In genomic region chr11:26608795-26609194, GRCm38 (mm10) we compare ENCODE assay signal across 19 mouse cellular contexts. TPM values are rescaled to one million over a fixed set of nuclear protein-coding genes. Genes with fewer than 3 reads are reported as not detected.
DNase-seq lines count a peak whose midpoint lies in the region; ATAC-seq and TF ChIP-seq lines count a peak whose summit lies in the region.
"Had no signal": no experiment of that assay in that cellular context is flagged by ENCODE, and none has a peak within 500 bp of the region (broad histone marks: within the 10 kb centered on the region; RNA-seq: fewer than 3 reads in every experiment).

No protein-coding gene starts in this region.

- H3K4me3 ChIP-seq in hindbrain, embryonic 11.5 days (ENCODE audit: low read depth, low read length): no peak overlapping the region
- H3K4me3 ChIP-seq in hindbrain, embryonic 13.5 days: no peak overlapping the region
- H3K4me3 ChIP-seq in forebrain, postnatal 0 days (ENCODE audit: low read depth, low read length): no peak overlapping the region
- H3K4me3 ChIP-seq: embryonic facial prominence, embryonic 13.5 days; intestine, embryonic 15.5 days; myocyte had no signal

- DNase-seq in hindbrain, embryonic 11.5 days (ENCODE audit: low spot score): no peak
- DNase-seq in brain, embryonic 14.5 days (ENCODE audit: low read depth): peak; percentile 39
- DNase-seq in forebrain, postnatal 0 days: peak; percentile 62
- peak; percentile 51 to 63 for DNase-seq in right cerebral cortex, adult 2 months (ENCODE audit: low spot score in 2 of 2)
- no peak for DNase-seq in thymus, postnatal 0 days (ENCODE audit: low spot score)
- no peak for DNase-seq in testis, postnatal 14 days (ENCODE audit: low spot score)
- DNase-seq: cerebellum, adult 9-11 months; heart, adult 18-20 months; heart, postnatal 36 days; kidney, postnatal 25 days; retina, postnatal 1 day; thymus, postnatal 25 days had no signal

- H3K9ac ChIP-seq in hindbrain, embryonic 11.5 days (ENCODE audit: low read depth, low read length): 0 out of 2 replicates have a peak overlapping the region, but pooled peaks have one; percentile 7
- no peak overlapping the region for H3K9ac ChIP-seq in hindbrain, embryonic 13.5 days
- H3K9ac ChIP-seq in forebrain, postnatal 0 days: no peak overlapping the region
- H3K9ac ChIP-seq: embryonic facial prominence, embryonic 13.5 days; intestine, embryonic 15.5 days had no signal

- no peak for TF ChIP-seq POLR2A in brain, embryonic 14.5 days (IDR thresholded peaks at IDR 0.05; ENCODE audit: borderline replicate concordance, extremely low read depth, insufficient read depth, insufficient read length, poor library complexity, severe bottlenecking)

- H3K27me3 ChIP-seq in hindbrain, embryonic 11.5 days (ENCODE audit: control insufficient read depth, insufficient read depth, low read length): no peaks in the 10 kb centered on the region
- H3K27me3 ChIP-seq in hindbrain, embryonic 13.5 days: no peaks in the 10 kb centered on the region
- H3K27me3 ChIP-seq in forebrain, postnatal 0 days (ENCODE audit: insufficient read depth, low read length): no peaks in the 10 kb centered on the region
- H3K27me3 ChIP-seq: embryonic facial prominence, embryonic 13.5 days; intestine, embryonic 15.5 days had no signal

- no peaks in the 10 kb centered on the region for H3K9me3 ChIP-seq in hindbrain, embryonic 11.5 days (ENCODE audit: control insufficient read depth, low read length)
- H3K9me3 ChIP-seq in hindbrain, embryonic 13.5 days: no peaks in the 10 kb centered on the region
- no peaks in the 10 kb centered on the region for H3K9me3 ChIP-seq in forebrain, postnatal 0 days (ENCODE audit: low read length)
- H3K9me3 ChIP-seq: embryonic facial prominence, embryonic 13.5 days; intestine, embryonic 15.5 days had no signal

- no peak for ATAC-seq in hindbrain, embryonic 11.5 days (ENCODE audit: low FRiP score)
- ATAC-seq in hindbrain, embryonic 13.5 days (ENCODE audit: low FRiP score): no peak
- peak; percentile 93 for ATAC-seq in forebrain, postnatal 0 days
- ATAC-seq: intestine, embryonic 15.5 days had no signal

- no peak for TF ChIP-seq CTCF in brain, embryonic 14.5 days (IDR thresholded peaks at IDR 0.05; ENCODE audit: borderline replicate concordance, extremely low read depth, insufficient read depth, insufficient read length)
- TF ChIP-seq CTCF in forebrain, postnatal 0 days (IDR thresholded peaks at IDR 0.05; ENCODE audit: low read depth): no peak

- WGBS in hindbrain, embryonic 11.5 days: 82% methylated on average over 10 of the region's 10 CpGs
- 79% methylated on average over 10 of the region's 10 CpGs for WGBS in hindbrain, embryonic 13.5 days
- WGBS in forebrain, postnatal 0 days: 59% methylated on average over 10 of the region's 10 CpGs

- H3K4me1 ChIP-seq in hindbrain, embryonic 11.5 days (replicated peaks; ENCODE audit: control insufficient read depth, insufficient read depth, low read length): no peaks in the 10 kb centered on the region
- no peaks in the 10 kb centered on the region for H3K4me1 ChIP-seq in hindbrain, embryonic 13.5 days (replicated peaks)
- no peaks in the 10 kb centered on the region for H3K4me1 ChIP-seq in forebrain, postnatal 0 days (ENCODE audit: insufficient read depth)
- H3K4me1 ChIP-seq: embryonic facial prominence, embryonic 13.5 days; intestine, embryonic 15.5 days had no signal

- H3K36me3 ChIP-seq in hindbrain, embryonic 11.5 days (ENCODE audit: control insufficient read depth, insufficient read depth, low read length): no peaks in the 10 kb centered on the region
- H3K36me3 ChIP-seq in hindbrain, embryonic 13.5 days: no peaks in the 10 kb centered on the region
- H3K36me3 ChIP-seq in forebrain, postnatal 0 days (ENCODE audit: insufficient read depth): no peaks in the 10 kb centered on the region
- H3K36me3 ChIP-seq: embryonic facial prominence, embryonic 13.5 days; intestine, embryonic 15.5 days had no signal

- no peak overlapping the region for H3K27ac ChIP-seq in hindbrain, embryonic 11.5 days (ENCODE audit: low read depth, low read length)
- no peak overlapping the region for H3K27ac ChIP-seq in hindbrain, embryonic 13.5 days
- H3K27ac ChIP-seq in forebrain, postnatal 0 days (ENCODE audit: low read depth, low read length): no peak overlapping the region
- H3K27ac ChIP-seq: embryonic facial prominence, embryonic 13.5 days; intestine, embryonic 15.5 days had no signal

- H3K4me2 ChIP-seq in hindbrain, embryonic 11.5 days (replicated peaks; ENCODE audit: low read depth, low read length): no peak overlapping the region
- H3K4me2 ChIP-seq in hindbrain, embryonic 13.5 days: no peak overlapping the region
- H3K4me2 ChIP-seq in forebrain, postnatal 0 days (ENCODE audit: low read depth): no peak overlapping the region
- H3K4me2 ChIP-seq: embryonic facial prominence, embryonic 13.5 days; intestine, embryonic 15.5 days had no signal

RNA-seq across cellular contexts. Expression of gene Vrk2, which starts 15.0 kb away (rescaled TPM):
- polyA plus RNA-seq in hindbrain, embryonic 11.5 days (2014; fragmentation: Nextera tagmentation; extraction: Ambion mirVana): 20.8 and 23.4 TPM in 2 replicates
- 3.9 and 5.0 TPM in 2 replicates for polyA plus RNA-seq in hindbrain, embryonic 13.5 days (2015; fragmentation: Nextera tagmentation; extraction: Ambion mirVana)
- 2.0 and 3.1 TPM in 2 replicates for polyA plus RNA-seq in brain, embryonic 14.5 days (2012; rRNA removed)
- 1.8 and 2.5 TPM in 2 replicates for total RNA-seq in forebrain, postnatal 0 days (2014; rRNA removed)
- polyA plus RNA-seq in forebrain, postnatal 0 days (2015; fragmentation: Nextera tagmentation; extraction: Ambion mirVana): 1.7 and 3.1 TPM in 2 replicates
- polyA plus RNA-seq in thymus, postnatal 0 days (2015; fragmentation: Nextera tagmentation; extraction: Ambion mirVana): 27.5 and 28.9 TPM in 2 replicates

RNA-seq across cellular contexts. Expression of gene Gm6899, which starts 15.8 kb away (rescaled TPM):
- 0.36 TPM in 1 of 2 replicates, not detected in the other for polyA plus RNA-seq in hindbrain, embryonic 11.5 days (2014; fragmentation: Nextera tagmentation; extraction: Ambion mirVana)
- not detected in 2 replicates for polyA plus RNA-seq in hindbrain, embryonic 13.5 days (2015; fragmentation: Nextera tagmentation; extraction: Ambion mirVana)
- not detected in 2 replicates for polyA plus RNA-seq in brain, embryonic 14.5 days (2012; rRNA removed)
- not detected in 2 replicates for total RNA-seq in forebrain, postnatal 0 days (2014; rRNA removed)
- polyA plus RNA-seq in forebrain, postnatal 0 days (2015; fragmentation: Nextera tagmentation; extraction: Ambion mirVana): not detected in 2 replicates
- 0.31 TPM in 1 of 2 replicates, not detected in the other for polyA plus RNA-seq in thymus, postnatal 0 days (2015; fragmentation: Nextera tagmentation; extraction: Ambion mirVana)
- total RNA-seq: heart, adult 18-20 months; heart, postnatal 36 days; liver, adult 2 months; megakaryocyte-erythroid progenitor cell, adult 5-6 weeks had no signal
- polyA plus RNA-seq: embryonic facial prominence, embryonic 13.5 days; intestine, embryonic 15.5 days; liver, adult 2 months; lung, embryonic 16.5 days; myocyte had no signal

Comparison
In these comparisons a context has a peak if more than half of its experiments do, and no peak if none do; other contexts are left out.
1. DNase-seq: peak in brain, embryonic 14.5 days (single experiment), forebrain, postnatal 0 days (single experiment) and right cerebral cortex, adult 2 months (2 of 2); none in hindbrain, embryonic 11.5 days (single experiment), thymus, postnatal 0 days (single experiment) and testis, postnatal 14 days (single experiment).